Comparison of ENCODE assay signal across 21 mouse cellular contexts in the genomic region with DNA sequence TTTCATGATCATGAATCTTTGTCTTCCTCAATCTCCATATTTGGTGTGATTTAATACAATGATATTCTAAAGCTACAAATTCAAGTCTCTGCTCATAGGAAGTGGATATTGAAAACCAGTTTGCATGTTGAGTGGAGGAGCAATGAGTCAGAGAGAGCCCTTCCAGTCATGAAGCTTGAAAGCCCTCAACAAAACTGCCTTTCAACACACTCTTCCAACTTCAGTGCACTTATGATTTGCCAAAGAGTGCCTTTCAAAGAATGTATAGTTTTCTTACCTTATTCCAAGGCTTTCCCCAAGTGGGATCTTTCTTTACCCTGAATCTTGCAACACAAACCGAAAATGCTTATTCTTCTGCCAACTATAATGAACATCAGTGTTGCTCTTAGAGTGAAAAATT.
DNase-seq lines count a peak whose midpoint lies in the region; ATAC-seq lines count a peak whose summit lies in the region.
"Had no signal": no experiment of that assay in that cellular context is flagged by ENCODE, and none has a peak within 500 bp of the region (broad histone marks: within the 10 kb centered on the region; RNA-seq: fewer than 3 reads in every experiment).

No protein-coding gene starts in this region.

- H3K9ac ChIP-seq in lung, embryonic 16.5 days (ENCODE audit: low read length), result no peak overlapping the region
- no peak overlapping the region for H3K9ac ChIP-seq in embryonic facial prominence, embryonic 12.5 days
- H3K9ac ChIP-seq: forebrain, embryonic 13.5 days; hindbrain, embryonic 12.5 days; hindbrain, embryonic 15.5 days had no signal

- H3K27me3 ChIP-seq in lung, embryonic 16.5 days (ENCODE audit: control insufficient read depth, insufficient read depth, low read depth, low read length), result no peaks in the 10 kb centered on the region
- H3K27me3 ChIP-seq in embryonic facial prominence, embryonic 12.5 days, result no peaks in the 10 kb centered on the region
- H3K27me3 ChIP-seq in limb, embryonic 10.5 days (ENCODE audit: low read depth, poor library complexity, severe bottlenecking), result no peaks in the 10 kb centered on the region
- H3K27me3 ChIP-seq in forebrain, embryonic 10.5 days (ENCODE audit: poor library complexity, severe bottlenecking), result no peaks in the 10 kb centered on the region
- H3K27me3 ChIP-seq: forebrain, embryonic 13.5 days; hindbrain, embryonic 12.5 days; hindbrain, embryonic 15.5 days had no signal

- H3K36me3 ChIP-seq in lung, embryonic 16.5 days (ENCODE audit: control insufficient read depth, insufficient read depth, low read length), result no peaks in the 10 kb centered on the region
- no peaks in the 10 kb centered on the region for H3K36me3 ChIP-seq in embryonic facial prominence, embryonic 12.5 days
- no peaks in the 10 kb centered on the region for H3K36me3 ChIP-seq in limb, embryonic 10.5 days
- no peaks in the 10 kb centered on the region for H3K36me3 ChIP-seq in forebrain, embryonic 10.5 days (replicated peaks)
- H3K36me3 ChIP-seq: hindbrain, embryonic 12.5 days; hindbrain, embryonic 15.5 days had no signal

- H3K9me3 ChIP-seq in lung, embryonic 16.5 days (ENCODE audit: control insufficient read depth, low read length), result no peaks in the 10 kb centered on the region
- H3K9me3 ChIP-seq in embryonic facial prominence, embryonic 12.5 days, result no peaks in the 10 kb centered on the region
- H3K9me3 ChIP-seq in limb, embryonic 10.5 days (replicated peaks), result no peaks in the 10 kb centered on the region
- no peaks in the 10 kb centered on the region for H3K9me3 ChIP-seq in forebrain, embryonic 10.5 days
- H3K9me3 ChIP-seq: forebrain, embryonic 13.5 days; hindbrain, embryonic 12.5 days; hindbrain, embryonic 15.5 days had no signal

- 70% methylated on average over 1 of the region's 1 CpGs for WGBS in lung, embryonic 16.5 days
- 56% methylated on average over 1 of the region's 1 CpGs for WGBS in embryonic facial prominence, embryonic 12.5 days
- WGBS in limb, embryonic 10.5 days, result 94% methylated on average over 1 of the region's 1 CpGs
- 98% methylated on average over 1 of the region's 1 CpGs for WGBS in forebrain, embryonic 10.5 days

- no peak for DNase-seq in lung, postnatal 25 days (ENCODE audit: low spot score)
- no peak for DNase-seq in limb, embryonic 10.5 days (ENCODE audit: low spot score)
- no peak for DNase-seq in kidney, postnatal 14 days
- no peak for DNase-seq in ovary, postnatal 14 days (ENCODE audit: low spot score)
- no peak for DNase-seq in forebrain, embryonic 10.5 days (ENCODE audit: extremely low spot score, low spot score)
- DNase-seq: adrenal gland, postnatal 10 days; adrenal gland, postnatal 36 days; cerebellum, adult 2 months; cerebellum, adult 9-11 months; cerebellum, postnatal 25 days; gastrocnemius, postnatal 10 days; heart, adult 11 months had no signal

- peak; percentile 51 for ATAC-seq in lung, embryonic 16.5 days (ENCODE audit: low read depth)
- ATAC-seq in embryonic facial prominence, embryonic 12.5 days (ENCODE audit: insufficient number of reproducible peaks, insufficient read depth, low FRiP score, low TSS enrichment), result no peak
- ATAC-seq: forebrain, embryonic 13.5 days; forebrain, embryonic 16.5 days; Patski had no signal

- peak overlapping the region; percentile 62 for H3K27ac ChIP-seq in lung, embryonic 16.5 days (ENCODE audit: low read length)
- peak overlapping the region; percentile 70 for H3K27ac ChIP-seq in embryonic facial prominence, embryonic 12.5 days
- peak overlapping the region; percentile 57; the same call in 1 of the 2 replicates for H3K27ac ChIP-seq in limb, embryonic 10.5 days
- H3K27ac ChIP-seq in forebrain, embryonic 10.5 days, result no peak overlapping the region
- H3K27ac ChIP-seq: forebrain, embryonic 13.5 days; hindbrain, embryonic 12.5 days; hindbrain, embryonic 15.5 days had no signal

- no peaks in the 10 kb centered on the region for H3K4me1 ChIP-seq in lung, embryonic 16.5 days (replicated peaks; ENCODE audit: control insufficient read depth, insufficient read depth, low read length)
- H3K4me1 ChIP-seq in embryonic facial prominence, embryonic 12.5 days, result peaks cover 11% of the 10 kb centered on the region; the same call in 1 of the 2 replicates
- H3K4me1 ChIP-seq in limb, embryonic 10.5 days, result peaks cover 22% of the 10 kb centered on the region
- peaks cover 10% of the 10 kb centered on the region for H3K4me1 ChIP-seq in forebrain, embryonic 10.5 days

- H3K4me3 ChIP-seq in lung, embryonic 16.5 days (ENCODE audit: low read length), result no peak overlapping the region
- no peak overlapping the region for H3K4me3 ChIP-seq in embryonic facial prominence, embryonic 12.5 days
- no peak overlapping the region for H3K4me3 ChIP-seq in limb, embryonic 10.5 days
- H3K4me3 ChIP-seq in forebrain, embryonic 10.5 days, result no peak overlapping the region
- H3K4me3 ChIP-seq: erythroblast, embryonic 14.5 days; forebrain, embryonic 13.5 days; hindbrain, embryonic 12.5 days; hindbrain, embryonic 15.5 days had no signal

- H3K4me2 ChIP-seq in lung, embryonic 16.5 days (ENCODE audit: low read depth, low read length), result no peak overlapping the region
- no peak overlapping the region for H3K4me2 ChIP-seq in embryonic facial prominence, embryonic 12.5 days (replicated peaks)
- H3K4me2 ChIP-seq: forebrain, embryonic 13.5 days; heart, embryonic 11.5 days; hindbrain, embryonic 12.5 days; hindbrain, embryonic 15.5 days had no signal
